8 mouse cellular contexts compared by ENCODE assay signal in the genomic region with DNA sequence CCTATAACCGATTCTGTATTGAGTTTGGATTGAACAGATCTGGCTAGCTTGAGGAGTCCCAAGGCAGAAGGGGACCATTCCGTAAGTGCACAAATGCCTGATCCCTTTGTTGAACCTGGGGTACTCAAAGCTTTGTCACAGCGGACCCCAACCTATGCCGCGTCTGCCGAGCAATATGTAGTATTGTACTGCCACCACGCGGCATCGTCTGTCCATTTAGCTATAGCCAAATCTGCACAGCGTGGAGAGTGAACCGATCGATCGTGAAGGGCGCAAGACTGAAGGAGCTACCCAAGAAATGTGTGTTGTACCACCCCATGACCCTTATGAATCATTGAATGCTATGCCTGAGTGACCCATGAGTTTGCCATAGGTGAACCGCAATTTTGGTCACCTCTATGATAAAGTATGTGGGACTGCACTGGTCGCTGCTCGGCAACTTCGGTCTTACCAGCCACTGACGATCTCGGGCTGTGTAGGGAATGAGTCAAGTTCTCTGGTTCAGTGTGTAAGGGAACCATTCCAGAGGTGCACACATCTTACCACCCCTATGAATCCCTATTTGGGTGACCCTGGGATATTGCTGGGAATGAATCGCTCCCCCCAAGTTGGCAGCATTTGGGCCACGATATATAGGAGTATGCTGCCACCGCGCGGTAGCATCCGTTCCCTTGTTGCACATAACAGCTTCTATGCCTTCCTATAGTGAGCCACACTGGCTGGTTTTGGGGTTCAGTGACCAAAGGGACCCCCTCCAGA. TPM values are rescaled to one million over a fixed set of nuclear protein-coding genes. Genes with fewer than 3 reads are reported as not detected.
DNase-seq lines count a peak whose midpoint lies in the region; ATAC-seq lines count a peak whose summit lies in the region.

No protein-coding gene starts in this region.

- peak overlapping the region; percentile 34 for H3K4me3 ChIP-seq in embryonic facial prominence, embryonic 14.5 days (ENCODE audit: low read depth, low read length)
- H3K4me3 ChIP-seq in heart, embryonic 15.5 days, result peak overlapping the region; percentile 42
- H3K4me3 ChIP-seq in liver, embryonic 12.5 days, result peak overlapping the region; percentile 39

- H3K36me3 ChIP-seq in embryonic facial prominence, embryonic 14.5 days (ENCODE audit: control insufficient read depth, insufficient read depth, low read length), result no peaks in the 10 kb centered on the region
- H3K36me3 ChIP-seq in heart, embryonic 15.5 days, result no peaks in the 10 kb centered on the region
- no peaks in the 10 kb centered on the region for H3K36me3 ChIP-seq in liver, embryonic 12.5 days

- ATAC-seq in embryonic facial prominence, embryonic 14.5 days (ENCODE audit: low read depth), result peak; percentile 41
- no peak for ATAC-seq in heart, embryonic 15.5 days (replicated peaks; ENCODE audit: insufficient number of reproducible peaks, insufficient read depth, low FRiP score, low read depth)
- ATAC-seq in liver, embryonic 12.5 days, result no peak

- H3K9ac ChIP-seq in embryonic facial prominence, embryonic 14.5 days (ENCODE audit: low read depth, low read length), result 0 out of 2 replicates have a peak overlapping the region, but pooled peaks have one; percentile 28
- H3K9ac ChIP-seq in heart, embryonic 15.5 days, result peak overlapping the region; percentile 27; the same call in 1 of the 2 replicates
- 0 out of 2 replicates have a peak overlapping the region, but pooled peaks have one; percentile 5 for H3K9ac ChIP-seq in liver, embryonic 12.5 days

- H3K27ac ChIP-seq in embryonic facial prominence, embryonic 14.5 days (replicated peaks; ENCODE audit: low read depth, low read length), result no peak overlapping the region; the same call in 1 of the 2 replicates
- H3K27ac ChIP-seq in heart, embryonic 15.5 days, result no peak overlapping the region
- H3K27ac ChIP-seq in liver, embryonic 12.5 days, result no peak overlapping the region

- H3K4me1 ChIP-seq in embryonic facial prominence, embryonic 14.5 days (ENCODE audit: control insufficient read depth, insufficient read depth, low read length), result peaks cover 7% of the 10 kb centered on the region; the same call in 1 of the 2 replicates
- peaks cover 38% of the 10 kb centered on the region for H3K4me1 ChIP-seq in heart, embryonic 15.5 days (replicated peaks)
- H3K4me1 ChIP-seq in liver, embryonic 12.5 days, result peaks cover 29% of the 10 kb centered on the region

- peak overlapping the region; percentile 68 for H3K4me2 ChIP-seq in embryonic facial prominence, embryonic 14.5 days (ENCODE audit: low read depth, low read length)
- H3K4me2 ChIP-seq in heart, embryonic 15.5 days, result peak overlapping the region; percentile 77
- peak overlapping the region; percentile 64 for H3K4me2 ChIP-seq in liver, embryonic 12.5 days

- 54% methylated on average over 26 of the region's 26 CpGs for WGBS in embryonic facial prominence, embryonic 14.5 days
- 40% methylated on average over 26 of the region's 26 CpGs for WGBS in heart, embryonic 15.5 days
- 52% methylated on average over 26 of the region's 26 CpGs for WGBS in liver, embryonic 12.5 days (ENCODE audit: insufficient replicate concordance)

- no peaks in the 10 kb centered on the region for H3K27me3 ChIP-seq in embryonic facial prominence, embryonic 14.5 days (replicated peaks; ENCODE audit: control insufficient read depth, insufficient read depth, low read length)
- no peaks in the 10 kb centered on the region for H3K27me3 ChIP-seq in heart, embryonic 15.5 days
- peaks cover 16% of the 10 kb centered on the region; the same call in 1 of the 2 replicates for H3K27me3 ChIP-seq in liver, embryonic 12.5 days (replicated peaks)

- peak; percentile 58 to 60 for DNase-seq in B cell, adult 2 months
- DNase-seq in adrenal gland, postnatal 10 days, result peak; percentile 63
- peak; percentile 82 for DNase-seq in embryonic facial prominence, embryonic 14.5 days (ENCODE audit: low spot score)
- DNase-seq in kidney, postnatal 10 days, result peak; percentile 76
- peak; percentile 65 for DNase-seq in naive thymus-derived CD4-positive, alpha-beta T cell, adult 2 months (ENCODE audit: low read depth)
- peak; percentile 71 for DNase-seq in thymus, postnatal 0 days (ENCODE audit: low spot score)

- H3K9me3 ChIP-seq in embryonic facial prominence, embryonic 14.5 days (ENCODE audit: control insufficient read depth, low read length), result peaks cover 20% of the 10 kb centered on the region
- H3K9me3 ChIP-seq in heart, embryonic 15.5 days (replicated peaks), result 0 out of 2 replicates have a peak, but pooled peaks cover 10% of the 10 kb centered on the region
- H3K9me3 ChIP-seq in liver, embryonic 12.5 days (replicated peaks), result peaks cover 26% of the 10 kb centered on the region

RNA-seq across cellular contexts. Expression of a gene that starts 47.8 kb away (rescaled TPM):
- total RNA-seq in adrenal gland, postnatal 10 days (2021), result 10 to 100 TPM in 1 of 2 experiments, 1 to 10 TPM in 1; 5.1 to 15.8 TPM
- polyA plus RNA-seq in embryonic facial prominence, embryonic 14.5 days (2014; fragmentation: Nextera tagmentation; extraction: Ambion mirVana), result 30.3 and 33.1 TPM in 2 replicates
- polyA plus RNA-seq in heart, embryonic 15.5 days (2015; fragmentation: Nextera tagmentation; extraction: Ambion mirVana), result 17.0 and 18.7 TPM in 2 replicates
- 10.4 and 14.4 TPM in 2 replicates for polyA plus RNA-seq in liver, embryonic 12.5 days (2016; fragmentation: Nextera tagmentation; extraction: Ambion mirVana)
- 20.1 and 20.7 TPM in 2 replicates for polyA plus RNA-seq in thymus, postnatal 0 days (2015; fragmentation: Nextera tagmentation; extraction: Ambion mirVana)
